Mouse (Mus musculus) liver, adult 2 months (tissue): ENCODE measurements around the gene Hist1h1c. TPM values are rescaled to one million over a fixed set of nuclear protein-coding genes. Genes with fewer than 3 reads are reported as not detected.

Source experiments
- DNase-seq: peaks from one replicate; pipeline ENCODE4 v3.0.0-alpha.2; 2011; ENCODE audit warnings: low read depth, low spot score; ENCODE audit errors: extremely low read depth
- H3K27ac ChIP-seq: fragments of 200-500 bp; replicated peaks from 2 replicates; pipeline ENCODE4 v1.5.1; 2012; ENCODE audit warnings: low read depth, mild to moderate bottlenecking, control low read depth, inconsistent platforms, low read length; ENCODE audit not compliant: insufficient read depth
- H3K27me3 ChIP-seq: fragments of 200-500 bp; 2 replicates; pipeline ENCODE4 v1.6.1; 2012; ENCODE audit warnings: mild to moderate bottlenecking, moderate library complexity, low read length, inconsistent platforms; ENCODE audit not compliant: control insufficient read depth, insufficient read depth
- H3K36me3 ChIP-seq: fragments of 200-500 bp; 2 replicates; pipeline ENCODE4 v1.6.1; 2012; ENCODE audit warnings: low read length, inconsistent platforms; ENCODE audit not compliant: control insufficient read depth, insufficient read depth
- H3K4me1 ChIP-seq: fragments of 200-500 bp; 2 replicates; pipeline ENCODE4 v1.6.1; 2011; ENCODE audit warnings: low read length; ENCODE audit not compliant: control insufficient read depth, insufficient read depth
- H3K4me3 ChIP-seq: fragments of 200-500 bp; 2 replicates; pipeline ENCODE4 v1.5.1; 2011; ENCODE audit warnings: low read depth, mild to moderate bottlenecking, control low read depth, low read length, moderate library complexity; ENCODE audit not compliant: insufficient read depth
- H3K79me2 ChIP-seq: fragments of 200-500 bp; 2 replicates; pipeline ENCODE4 v1.6.1; 2012; ENCODE audit warnings: inconsistent platforms, mild to moderate bottlenecking, low read length, moderate library complexity; ENCODE audit not compliant: control insufficient read depth, insufficient read depth
- H3K9ac ChIP-seq: fragments of 200-500 bp; 2 replicates; pipeline ENCODE4 v1.6.1; 2012; ENCODE audit warnings: low read depth, mild to moderate bottlenecking, control low read depth, inconsistent platforms, low read length
- CTCF ChIP-seq: fragments of 200-500 bp; IDR thresholded peaks from 2 replicates; pipeline ENCODE4 v1.5.1; 2011; ENCODE audit warnings: low read depth, low read length, control low read depth
- POLR2A ChIP-seq: fragments of 200-500 bp; IDR thresholded peaks from 2 replicates; pipeline ENCODE4 v1.6.1; 2011; ENCODE audit warnings: low read length, control low read depth; ENCODE audit not compliant: insufficient read depth; ENCODE audit errors: extremely low read depth
- WGBS: fragments of 180-500 bp; shearing (Covaris S2); methylation state at CpG from one replicate; pipeline ENCODE4 v1.1.7; 2018; 5-methylcytosine and 5-hydroxymethylcytosine counted together
- polyA plus RNA-seq: library from polyadenylated mRNA; depleted of rRNA; stranded (reverse); fragments of >200 nt; gene quantifications from 2 replicates; pipeline ENCODE4 v1.2.3, GENCODE M21; 2012
- total RNA-seq: library from RNA; depleted of rRNA; stranded (reverse); fragments of >200 nt; gene quantifications from 2 replicates; pipeline ENCODE4 v1.2.3, GENCODE M21; 2014

Gene Hist1h1c
- total and polyA plus RNA-seq, 2 experiments, result 20.9 to 68.1 TPM

DNA sequence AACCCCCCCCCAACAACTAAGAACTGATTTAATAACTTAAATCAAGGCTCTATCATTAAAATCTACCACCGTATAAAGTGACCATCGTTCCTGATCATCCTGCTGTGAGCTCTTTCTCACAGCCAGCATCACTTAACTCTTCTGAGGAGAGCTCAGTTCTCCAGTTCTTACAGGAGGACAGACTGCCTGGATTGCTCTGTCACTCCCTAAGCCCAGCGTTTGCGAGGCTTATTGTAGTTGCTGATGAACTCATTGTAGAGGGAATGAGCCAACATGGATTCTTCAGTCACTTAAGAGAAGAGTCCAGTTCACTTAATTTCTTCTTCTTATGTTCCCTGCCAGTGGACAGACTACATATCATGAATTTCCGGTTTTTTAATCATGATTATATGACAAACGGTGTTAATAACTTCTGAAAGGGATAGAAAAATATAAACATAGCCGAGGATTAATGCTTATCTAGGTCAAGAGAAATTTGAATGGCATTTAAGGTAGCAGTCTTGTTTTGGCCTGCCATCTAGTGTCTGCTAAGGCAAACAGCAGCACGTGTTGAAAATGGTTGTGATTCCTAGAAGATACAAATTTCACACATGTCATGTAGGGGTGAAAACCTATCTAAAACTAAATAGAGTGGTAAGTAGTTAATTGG lies 6.3 kb upstream of the Hist1h1c start:
- TF ChIP-seq CTCF, result peak; percentile 57
- no peak for TF ChIP-seq POLR2A
- Histone ChIP-seq H3K4me1 (peaks cover 22% of the 10 kb centered on the region), H3K79me2 (no peaks in the 10 kb centered on the region), H3K4me3 (no peak overlapping the region), H3K36me3 (no peaks in the 10 kb centered on the region), H3K27ac (peak overlapping the region; percentile 41), H3K27me3 (no peaks in the 10 kb centered on the region), H3K9ac (peak overlapping the region; percentile 22)
- 15% methylated on average over 8 of the region's 8 CpGs for WGBS
- DNase-seq, result peak; percentile 75

DNA sequence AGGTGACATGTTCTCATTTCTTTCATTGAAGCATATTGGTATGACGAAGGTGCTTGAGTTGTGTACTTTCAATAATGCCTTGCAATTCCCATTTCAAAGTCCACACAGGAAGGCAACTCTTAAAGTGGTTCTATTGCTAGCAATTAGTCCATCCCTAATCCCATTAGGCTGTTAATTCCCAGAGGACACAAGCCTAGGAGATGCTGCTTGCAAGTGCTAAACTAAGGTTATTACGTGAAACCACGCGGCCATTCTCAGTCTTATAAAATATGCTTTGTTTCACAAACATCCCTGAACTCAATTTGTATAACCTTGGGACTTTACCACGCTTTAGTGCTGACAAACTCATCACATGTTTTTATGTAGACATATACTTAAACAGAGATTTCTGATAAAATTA lies 1.5 kb upstream of the Hist1h1c start:
- peak; percentile 50 for DNase-seq
- Histone ChIP-seq H3K4me1 (peaks cover 8% of the 10 kb centered on the region), H3K27ac (no peak overlapping the region), H3K27me3 (no peaks in the 10 kb centered on the region), H3K36me3 (no peaks in the 10 kb centered on the region), H3K4me3 (no peak overlapping the region), H3K79me2 (no peaks in the 10 kb centered on the region), H3K9ac (no peak overlapping the region)
- WGBS, result 71% methylated on average over 5 of the region's 5 CpGs
- TF ChIP-seq POLR2A, result no peak
- TF ChIP-seq CTCF, result no peak

- TF ChIP-seq POLR2A (no peak), CTCF (no peak)
These were observed 567 bp upstream of the Hist1h1c start for GRCm38 (mm10) chr13:23738041-23738440.

GRCm38 (mm10) chr13:23739069-23739921 lies 687 bp downstream of the Hist1h1c start:
- H3K79me2 ChIP-seq, result no peaks in the 10 kb centered on the region
- H3K27me3 ChIP-seq, result no peaks in the 10 kb centered on the region
- H3K27ac ChIP-seq, result peak overlapping the region; percentile 68
- peak; percentile 95 for DNase-seq
- no peak; the same call in 1 of the 2 replicates for TF ChIP-seq CTCF
- TF ChIP-seq POLR2A, result peak; percentile 76
- peaks cover 4% of the 10 kb centered on the region; the same call in 1 of the 2 replicates for H3K4me1 ChIP-seq
- WGBS, result under 1% methylated on average over 39 of the region's 39 CpGs
- H3K36me3 ChIP-seq, result no peaks in the 10 kb centered on the region
- peak overlapping the region; percentile 67 for H3K9ac ChIP-seq
- peak overlapping the region; percentile 63 for H3K4me3 ChIP-seq

More at GRCm38 (mm10) chr13:23738041-23738440, 567 bp upstream of the Hist1h1c start:
- WGBS, result 25% methylated on average over 4 of the region's 4 CpGs
- no peak for DNase-seq
- H3K36me3 ChIP-seq, result no peaks in the 10 kb centered on the region
- H3K27ac ChIP-seq, result no peak overlapping the region; the same call in 1 of the 2 replicates
- H3K4me1 ChIP-seq, result peaks cover 6% of the 10 kb centered on the region
- H3K9ac ChIP-seq, result peak overlapping the region; percentile 67; the same call in 1 of the 2 replicates
- no peaks in the 10 kb centered on the region for H3K79me2 ChIP-seq
- peak overlapping the region; percentile 63; the same call in 1 of the 2 replicates for H3K4me3 ChIP-seq
- no peaks in the 10 kb centered on the region for H3K27me3 ChIP-seq

DNA sequence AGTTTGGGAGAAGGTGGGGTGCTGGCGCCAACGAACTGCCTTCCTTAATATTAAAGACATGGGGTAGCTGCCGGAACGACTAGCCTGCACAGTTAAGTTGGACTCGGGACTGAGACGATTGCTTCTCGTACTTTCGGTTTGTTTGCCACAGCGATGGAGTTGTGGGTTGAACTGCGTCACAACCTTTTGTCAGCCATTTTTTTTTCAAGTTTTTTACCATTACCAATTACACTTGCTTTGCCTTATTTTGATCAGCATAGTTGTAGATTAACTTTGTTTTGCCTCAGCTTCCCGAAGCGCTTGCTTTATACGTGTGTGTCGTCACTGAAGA lies 1.3 kb downstream of the Hist1h1c start:
- no peak for DNase-seq
- peaks cover 7% of the 10 kb centered on the region; the same call in 1 of the 2 replicates for H3K4me1 ChIP-seq
- H3K4me3 ChIP-seq, result peak overlapping the region; percentile 63
- no peaks in the 10 kb centered on the region for H3K27me3 ChIP-seq
- under 1% methylated on average over 14 of the region's 14 CpGs for WGBS
- peak overlapping the region; percentile 57 for H3K9ac ChIP-seq
- H3K27ac ChIP-seq, result peak overlapping the region; percentile 65
- no peaks in the 10 kb centered on the region for H3K79me2 ChIP-seq
- no peaks in the 10 kb centered on the region for H3K36me3 ChIP-seq
- no peak; the same call in 1 of the 2 replicates for TF ChIP-seq POLR2A
- no peak for TF ChIP-seq CTCF
